In the genomic region with DNA sequence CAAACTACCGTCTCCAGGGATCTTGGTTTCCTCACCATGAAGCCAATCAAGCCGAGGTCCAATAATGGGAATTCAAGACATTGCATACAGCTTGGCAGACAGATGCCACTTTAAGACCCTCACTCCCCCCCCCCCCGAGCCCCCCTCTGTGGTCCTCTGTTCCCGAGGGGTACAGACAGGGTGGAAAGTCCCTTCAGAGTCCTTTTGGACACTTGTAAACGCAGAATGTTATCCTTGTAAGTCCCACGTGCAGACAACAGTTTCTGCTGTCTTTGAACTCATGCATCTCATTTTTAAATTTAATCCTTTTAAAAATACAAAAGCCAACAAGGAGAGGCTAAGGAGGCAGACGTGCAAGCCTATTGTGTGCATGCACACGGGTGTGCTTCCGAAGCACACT, we compare ENCODE assay signal across 14 mouse cellular contexts. TPM values are rescaled to one million over a fixed set of nuclear protein-coding genes. Genes with fewer than 3 reads are reported as not detected.
DNase-seq lines count a peak whose midpoint lies in the region; ATAC-seq and TF ChIP-seq lines count a peak whose summit lies in the region.
"Had no signal": no experiment of that assay in that cellular context is flagged by ENCODE, and none has a peak within 500 bp of the region (broad histone marks: within the 10 kb centered on the region; RNA-seq: fewer than 3 reads in every experiment).

No protein-coding gene starts in this region.

- TF ChIP-seq CTCF in stomach, postnatal 0 days (IDR thresholded peaks at IDR 0.05; ENCODE audit: low read depth), result no peak

- 49% methylated on average over 9 of the region's 9 CpGs for WGBS in heart, embryonic 14.5 days
- 49% methylated on average over 9 of the region's 9 CpGs for WGBS in stomach, embryonic 15.5 days
- 50% methylated on average over 9 of the region's 9 CpGs for WGBS in stomach, postnatal 0 days
- 51% methylated on average over 9 of the region's 9 CpGs for WGBS in intestine, embryonic 15.5 days

- no peak overlapping the region for H3K9ac ChIP-seq in heart, embryonic 14.5 days (ENCODE audit: low read length)
- no peak overlapping the region for H3K9ac ChIP-seq in stomach, embryonic 15.5 days
- H3K9ac ChIP-seq in stomach, postnatal 0 days (ENCODE audit: low read length), result no peak overlapping the region
- H3K9ac ChIP-seq in intestine, embryonic 15.5 days, result no peak overlapping the region

- H3K36me3 ChIP-seq in heart, embryonic 14.5 days (ENCODE audit: control insufficient read depth, insufficient read depth, low read length), result no peaks in the 10 kb centered on the region
- no peaks in the 10 kb centered on the region for H3K36me3 ChIP-seq in stomach, embryonic 15.5 days
- H3K36me3 ChIP-seq in stomach, postnatal 0 days (ENCODE audit: control insufficient read depth, insufficient read depth, low read length), result no peaks in the 10 kb centered on the region
- no peaks in the 10 kb centered on the region for H3K36me3 ChIP-seq in intestine, embryonic 15.5 days
- H3K36me3 ChIP-seq: G1E had no signal

- ATAC-seq in heart, embryonic 14.5 days (ENCODE audit: insufficient number of reproducible peaks, insufficient read depth, low FRiP score, low read depth), result no peak
- ATAC-seq in stomach, embryonic 15.5 days (ENCODE audit: insufficient read depth, low FRiP score, low read depth), result no peak
- ATAC-seq in stomach, postnatal 0 days (ENCODE audit: low FRiP score, low TSS enrichment), result no peak
- no peak for ATAC-seq in intestine, embryonic 15.5 days

- peak overlapping the region; percentile 88; the same call in 1 of the 2 replicates for H3K4me2 ChIP-seq in heart, embryonic 14.5 days (ENCODE audit: low read length)
- no peak overlapping the region for H3K4me2 ChIP-seq in stomach, embryonic 15.5 days
- no peak overlapping the region for H3K4me2 ChIP-seq in stomach, postnatal 0 days (replicated peaks; ENCODE audit: low read depth)
- H3K4me2 ChIP-seq in intestine, embryonic 15.5 days (replicated peaks), result peak overlapping the region; percentile 94

- H3K4me3 ChIP-seq in heart, embryonic 14.5 days (ENCODE audit: control insufficient read depth in 1 of 2, insufficient read depth in 1 of 2, low read depth in 1 of 2, low read length in 2 of 2), result peak overlapping the region in 1 of 2 experiments; percentile 49; a peak in 1 of 4 replicates
- H3K4me3 ChIP-seq in stomach, embryonic 15.5 days (replicated peaks), result peak overlapping the region; percentile 45
- no peak overlapping the region for H3K4me3 ChIP-seq in stomach, postnatal 0 days (ENCODE audit: low read depth, low read length)
- no peak overlapping the region for H3K4me3 ChIP-seq in intestine, embryonic 15.5 days (replicated peaks)

- peaks cover 2 to 11% of the 10 kb centered on the region in 2 experiments; a peak in 2 of 4 replicates for H3K4me1 ChIP-seq in heart, embryonic 14.5 days (ENCODE audit: control insufficient read depth in 2 of 2, insufficient read depth in 2 of 2, low read length in 2 of 2)
- H3K4me1 ChIP-seq in stomach, embryonic 15.5 days, result peaks cover 11% of the 10 kb centered on the region; the same call in 1 of the 2 replicates
- H3K4me1 ChIP-seq in stomach, postnatal 0 days (replicated peaks; ENCODE audit: control insufficient read depth, insufficient read depth), result no peaks in the 10 kb centered on the region
- peaks cover 10% of the 10 kb centered on the region for H3K4me1 ChIP-seq in intestine, embryonic 15.5 days (replicated peaks)

- no peak for DNase-seq in heart, postnatal 4 days
- no peak for DNase-seq in stomach, postnatal 0 days (ENCODE audit: low spot score)
- no peak for DNase-seq in adrenal gland, postnatal 36 days
- no peak for DNase-seq in urinary bladder, postnatal 36 days (ENCODE audit: low spot score in 2 of 2)
- DNase-seq in MN1 (ENCODE audit: low spot score), result no peak
- DNase-seq: cerebellum, adult 9-10 months; gastrocnemius, postnatal 14 days; heart, postnatal 36 days; kidney, postnatal 14 days; lung, postnatal 14 days had no signal

- H3K27ac ChIP-seq in heart, embryonic 14.5 days (replicated peaks in 1 of 2; ENCODE audit: control insufficient read depth in 1 of 2, insufficient read depth in 1 of 2, low read depth in 2 of 2, low read length in 2 of 2), result no peak overlapping the region
- H3K27ac ChIP-seq in stomach, embryonic 15.5 days, result no peak overlapping the region
- no peak overlapping the region for H3K27ac ChIP-seq in stomach, postnatal 0 days (replicated peaks)
- no peak overlapping the region for H3K27ac ChIP-seq in intestine, embryonic 15.5 days

- peaks cover 57% of the 10 kb centered on the region for H3K27me3 ChIP-seq in heart, embryonic 14.5 days (ENCODE audit: control insufficient read depth, insufficient read depth, low read length)
- peaks cover 39% of the 10 kb centered on the region for H3K27me3 ChIP-seq in stomach, embryonic 15.5 days (replicated peaks)
- peaks cover 7% of the 10 kb centered on the region; the same call in 1 of the 2 replicates for H3K27me3 ChIP-seq in stomach, postnatal 0 days (ENCODE audit: control insufficient read depth, insufficient read depth, low read length)
- H3K27me3 ChIP-seq in intestine, embryonic 15.5 days (replicated peaks), result peaks cover 36% of the 10 kb centered on the region

- TF ChIP-seq EP300 in stomach, postnatal 0 days (optimal IDR thresholded peaks at IDR 0.05), result no peak

- H3K9me3 ChIP-seq in heart, embryonic 14.5 days (ENCODE audit: control insufficient read depth, low read length), result no peaks in the 10 kb centered on the region
- no peaks in the 10 kb centered on the region for H3K9me3 ChIP-seq in stomach, embryonic 15.5 days
- H3K9me3 ChIP-seq in stomach, postnatal 0 days (ENCODE audit: control insufficient read depth, low read length), result no peaks in the 10 kb centered on the region
- H3K9me3 ChIP-seq in intestine, embryonic 15.5 days, result no peaks in the 10 kb centered on the region
- H3K9me3 ChIP-seq: G1E had no signal

RNA-seq across cellular contexts. Expression of gene Sim2, which starts 41.5 kb away (rescaled TPM):
- polyA plus RNA-seq in heart, embryonic 14.5 days (2014; fragmentation: Nextera tagmentation; extraction: Ambion mirVana), result 0.11 TPM in 1 of 2 replicates, not detected in the other
- total RNA-seq in heart, postnatal 4 days (2021), result not detected
- 0.31 TPM in 2 replicates for polyA plus RNA-seq in stomach, embryonic 15.5 days (2015; fragmentation: Nextera tagmentation; extraction: Ambion mirVana)
- polyA plus RNA-seq in stomach, postnatal 0 days (2015; fragmentation: Nextera tagmentation; extraction: Ambion mirVana), result 0.17 and 0.31 TPM in 2 replicates
- polyA plus RNA-seq in intestine, embryonic 15.5 days (2015; fragmentation: Nextera tagmentation; extraction: Ambion mirVana), result not detected in 2 replicates
- not detected for total RNA-seq in adrenal gland, postnatal 36 days (2021)
- total RNA-seq: G1E; heart, postnatal 36 days had no signal
- polyA plus RNA-seq: G1E had no signal

Comparison
In these comparisons a context has a peak if more than half of its experiments do, and no peak if none do; other contexts are left out.
1. H3K4me2 ChIP-seq: peak in heart, embryonic 14.5 days (single experiment) and intestine, embryonic 15.5 days (single experiment); none in stomach, embryonic 15.5 days (single experiment) and stomach, postnatal 0 days (single experiment).